Mouse (Mus musculus): Measurements from ENCODE around the gene Shpk. TPM values are rescaled to one million over a fixed set of nuclear protein-coding genes. Genes with fewer than 3 reads are reported as not detected.

Gene Shpk
- polyA plus RNA-seq, 1 experiment from 2014 or later = 1.6 TPM

DNA sequence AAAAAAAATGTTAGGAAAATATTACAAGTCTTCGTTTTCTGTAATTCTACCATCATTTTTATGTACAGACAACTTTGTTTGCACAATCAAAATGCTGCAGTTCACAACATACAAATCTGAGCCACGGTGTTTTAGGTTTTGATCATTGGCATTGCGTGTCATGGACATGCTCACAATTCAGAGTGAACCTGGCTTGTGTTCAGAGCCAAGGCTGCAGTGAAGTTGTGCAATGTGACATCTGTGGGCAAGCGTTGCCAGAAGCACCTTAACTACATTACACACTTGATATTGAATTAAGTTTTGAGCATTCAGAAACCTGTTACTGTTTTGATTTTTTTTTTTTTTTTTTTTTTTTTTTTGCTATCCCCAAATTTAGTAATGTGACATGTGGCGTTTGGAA is 30.8 kb downstream of the Shpk start:
- WGBS = 90% methylated on average over 5 of the region's 5 CpGs
- Histone ChIP-seq H3K27ac (ENCODE audit: low read depth, low read length) (no peak overlapping the region), H3K4me2 (ENCODE audit: low read depth) (no peak overlapping the region), H3K9ac (ENCODE audit: low read length) (no peak overlapping the region), H3K9me3 (ENCODE audit: control insufficient read depth, low read length) (no peaks in the 10 kb centered on the region), H3K4me3 (ENCODE audit: low read depth, low read length) (no peak overlapping the region), H3K27me3 (ENCODE audit: control insufficient read depth, insufficient read depth, low read length) (no peaks in the 10 kb centered on the region), H3K36me3 (ENCODE audit: control insufficient read depth, insufficient read depth, low read length) (no peaks in the 10 kb centered on the region), H3K4me1 (ENCODE audit: control insufficient read depth, insufficient read depth, low read length) (no peaks in the 10 kb centered on the region)
- DNase-seq (ENCODE audit: low spot score) = no peak
- no peak for ATAC-seq (ENCODE audit: insufficient read depth, low FRiP score, low TSS enrichment)

DNA sequence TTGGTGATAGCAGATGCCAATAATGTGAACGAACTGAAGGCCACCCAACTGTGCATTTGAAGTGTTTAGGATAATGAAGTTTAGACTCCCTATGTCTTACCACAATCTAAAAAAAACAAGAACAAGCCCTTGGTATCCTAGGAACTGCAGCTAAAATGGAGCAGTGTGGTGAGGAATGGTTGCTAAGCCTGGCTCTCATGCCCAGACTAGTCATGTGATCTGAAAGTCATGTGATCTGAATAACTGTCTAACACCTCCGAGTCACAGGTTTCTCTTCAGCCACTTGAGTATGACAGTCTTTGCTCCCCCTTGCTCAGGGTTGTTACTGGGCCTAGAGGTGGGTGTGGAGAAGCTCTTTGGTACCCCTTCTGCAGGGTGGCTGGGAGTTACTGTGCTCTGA is 33.3 kb downstream of the Shpk start:
- WGBS = 69% methylated on average over 2 of the region's 2 CpGs
- Histone ChIP-seq H3K36me3 (ENCODE audit: control insufficient read depth, insufficient read depth, low read length) (no peaks in the 10 kb centered on the region), H3K27me3 (ENCODE audit: control insufficient read depth, insufficient read depth, low read length) (no peaks in the 10 kb centered on the region), H3K9ac (ENCODE audit: low read length) (no peak overlapping the region), H3K27ac (ENCODE audit: low read depth, low read length) (no peak overlapping the region), H3K4me1 (ENCODE audit: control insufficient read depth, insufficient read depth, low read length) (no peaks in the 10 kb centered on the region), H3K4me2 (ENCODE audit: low read depth) (no peak overlapping the region), H3K9me3 (ENCODE audit: control insufficient read depth, low read length) (no peaks in the 10 kb centered on the region), H3K4me3 (ENCODE audit: low read depth, low read length) (no peak overlapping the region)
- no peak for DNase-seq (ENCODE audit: low spot score)
- no peak for ATAC-seq (ENCODE audit: insufficient read depth, low FRiP score, low TSS enrichment)

DNA sequence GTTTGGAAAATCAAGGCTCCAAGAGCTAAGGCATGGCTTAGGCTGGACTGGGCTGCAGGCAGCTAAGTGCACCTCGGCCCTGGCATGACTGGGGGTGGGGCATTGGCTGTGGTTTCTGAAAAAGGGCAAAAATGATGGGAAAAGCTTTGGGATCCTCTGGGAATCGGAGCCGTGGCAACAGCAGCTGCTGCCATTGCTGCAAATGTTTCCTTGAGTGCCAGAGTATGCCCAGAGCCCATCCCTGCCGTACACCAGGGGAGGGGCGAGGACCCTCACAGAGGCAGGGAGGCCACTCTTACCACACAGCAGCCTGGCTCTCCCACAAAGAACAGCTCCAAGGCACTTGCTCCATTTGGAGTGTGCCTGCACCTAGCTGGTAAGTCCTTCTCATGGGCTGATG is 34.7 kb downstream of the Shpk start, which contains the start of gene Trpv1:
Gene Trpv1, plus strand, starts transcription at position 301 of the 400 bp plus-strand sequence.
- H3K4me3 ChIP-seq (ENCODE audit: low read depth, low read length) = no peak within 1 kb of the TSS
- 82% methylated on average over 5 of the region's 5 CpGs for WGBS

DNA sequence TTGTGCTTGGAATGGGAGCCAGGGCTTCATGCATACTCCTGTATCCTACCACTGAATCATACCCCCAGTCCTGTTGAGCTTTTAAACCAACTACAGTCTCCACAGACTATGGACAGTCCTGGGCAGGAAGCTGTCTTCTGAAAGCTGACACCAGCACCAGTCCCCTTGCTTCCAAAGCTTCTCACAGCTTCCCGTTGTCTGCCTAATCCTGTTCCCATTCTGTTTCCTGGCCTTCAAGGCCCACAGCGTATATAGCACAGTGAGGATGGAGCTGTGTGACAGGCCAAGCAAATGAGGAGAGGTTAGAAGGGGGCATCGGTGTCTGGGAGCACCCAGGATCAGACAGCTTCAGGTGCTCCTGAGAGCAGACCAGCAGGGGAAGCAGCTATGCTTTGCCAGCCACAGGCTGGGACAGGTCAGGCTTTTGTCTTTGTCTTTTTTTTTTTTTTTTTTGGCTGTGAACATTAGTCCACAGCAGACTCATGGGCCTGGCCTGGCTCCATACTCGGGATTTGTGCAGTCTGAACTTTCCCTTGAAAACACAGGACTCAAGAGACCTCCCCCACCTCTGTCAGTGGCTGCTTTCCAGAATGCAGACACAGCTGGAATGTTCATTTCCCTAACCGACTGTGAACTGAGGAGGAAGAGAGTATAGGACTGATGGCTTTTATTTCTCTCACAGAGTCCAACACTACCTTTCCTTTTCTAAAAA is 36.9 kb downstream of the Shpk start:
- Histone ChIP-seq H3K4me1 (ENCODE audit: control insufficient read depth, insufficient read depth, low read length) (no peaks in the 10 kb centered on the region), H3K27me3 (ENCODE audit: control insufficient read depth, insufficient read depth, low read length) (no peaks in the 10 kb centered on the region), H3K36me3 (ENCODE audit: control insufficient read depth, insufficient read depth, low read length) (no peaks in the 10 kb centered on the region), H3K27ac (ENCODE audit: low read depth, low read length) (no peak overlapping the region), H3K9ac (ENCODE audit: low read length) (no peak overlapping the region), H3K4me3 (ENCODE audit: low read depth, low read length) (no peak overlapping the region), H3K9me3 (ENCODE audit: control insufficient read depth, low read length) (no peaks in the 10 kb centered on the region), H3K4me2 (ENCODE audit: low read depth) (no peak overlapping the region)
- 47% methylated on average over 5 of the region's 5 CpGs for WGBS
- ATAC-seq (ENCODE audit: insufficient read depth, low FRiP score, low TSS enrichment) (no peak), DNase-seq (ENCODE audit: low spot score) (no peak)

More for the DNA sequence above, 34.7 kb downstream of the Shpk start, which contains the start of gene Trpv1:
- H3K4me2 ChIP-seq (ENCODE audit: low read depth) = no peak within 1 kb of the TSS
- H3K9me3 ChIP-seq (ENCODE audit: control insufficient read depth, low read length) = no peaks in the 10 kb centered on the region
- ATAC-seq (ENCODE audit: insufficient read depth, low FRiP score, low TSS enrichment) (no peak), DNase-seq (ENCODE audit: low spot score) (no peak)
- no peak within 1 kb of the TSS for H3K27ac ChIP-seq (ENCODE audit: low read depth, low read length)
- no peaks in the 10 kb centered on the region for H3K4me1 ChIP-seq (ENCODE audit: control insufficient read depth, insufficient read depth, low read length)
- no peaks in the 10 kb centered on the region for H3K36me3 ChIP-seq (ENCODE audit: control insufficient read depth, insufficient read depth, low read length)
- no peak within 1 kb of the TSS for H3K9ac ChIP-seq (ENCODE audit: low read length)
- H3K27me3 ChIP-seq (ENCODE audit: control insufficient read depth, insufficient read depth, low read length) = no peaks in the 10 kb centered on the region

DNA sequence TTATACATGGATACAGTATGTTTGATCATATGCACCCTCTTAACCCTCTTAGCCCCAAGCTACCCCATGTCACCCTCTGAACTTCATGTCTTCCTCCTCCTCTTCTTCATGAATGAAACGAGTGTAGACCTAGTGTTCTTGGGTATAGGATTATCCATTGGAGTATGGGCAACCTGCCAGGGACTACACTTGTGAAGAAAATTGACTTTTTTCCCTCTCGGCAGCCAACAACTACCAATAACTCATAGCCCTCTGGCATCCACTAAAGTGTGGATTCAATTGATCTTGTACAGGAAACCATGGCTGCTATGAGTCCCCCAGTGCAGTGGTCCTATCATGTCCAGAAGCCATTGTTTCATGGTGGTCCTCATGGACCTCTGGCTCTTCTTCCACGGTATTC is 37.5 kb downstream of the Shpk start:
- Histone ChIP-seq H3K4me1 (ENCODE audit: control insufficient read depth, insufficient read depth, low read length) (no peaks in the 10 kb centered on the region), H3K4me3 (ENCODE audit: low read depth, low read length) (no peak overlapping the region), H3K36me3 (ENCODE audit: control insufficient read depth, insufficient read depth, low read length) (no peaks in the 10 kb centered on the region), H3K9me3 (ENCODE audit: control insufficient read depth, low read length) (no peaks in the 10 kb centered on the region), H3K9ac (ENCODE audit: low read length) (no peak overlapping the region), H3K27ac (ENCODE audit: low read depth, low read length) (no peak overlapping the region), H3K27me3 (ENCODE audit: control insufficient read depth, insufficient read depth, low read length) (no peaks in the 10 kb centered on the region), H3K4me2 (ENCODE audit: low read depth) (no peak overlapping the region)
- ATAC-seq (ENCODE audit: insufficient read depth, low FRiP score, low TSS enrichment) = no peak
- no peak for DNase-seq (ENCODE audit: low spot score)
- 73% methylated on average over 3 of the region's 3 CpGs for WGBS

DNA sequence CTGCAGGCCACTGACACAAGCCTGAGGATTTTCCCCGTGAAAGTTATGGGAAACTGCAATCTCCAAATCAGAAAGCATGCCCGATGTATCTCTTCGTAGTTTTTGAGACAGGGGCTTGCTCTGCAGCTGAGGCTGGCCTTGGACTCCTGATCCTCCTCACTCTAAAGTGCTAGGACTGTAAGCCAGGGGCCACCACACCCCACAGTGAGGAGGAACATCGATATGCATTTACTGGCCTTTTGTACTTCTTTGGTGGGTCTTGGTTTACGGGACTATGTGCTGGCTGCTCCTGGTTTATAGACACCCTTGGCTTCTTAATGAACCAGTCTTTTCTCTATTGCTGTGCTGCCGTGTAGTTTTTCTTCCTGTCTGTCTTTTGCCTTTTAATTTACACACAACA is 42.9 kb downstream of the Shpk start:
- Histone ChIP-seq H3K27me3 (ENCODE audit: control insufficient read depth, insufficient read depth, low read length) (no peaks in the 10 kb centered on the region), H3K9ac (ENCODE audit: low read length) (no peak overlapping the region), H3K27ac (ENCODE audit: low read depth, low read length) (no peak overlapping the region), H3K4me2 (ENCODE audit: low read depth) (no peak overlapping the region), H3K36me3 (ENCODE audit: control insufficient read depth, insufficient read depth, low read length) (no peaks in the 10 kb centered on the region), H3K4me3 (ENCODE audit: low read depth, low read length) (no peak overlapping the region), H3K4me1 (ENCODE audit: control insufficient read depth, insufficient read depth, low read length) (no peaks in the 10 kb centered on the region), H3K9me3 (ENCODE audit: control insufficient read depth, low read length) (no peaks in the 10 kb centered on the region)
- DNase-seq (ENCODE audit: low spot score) (no peak), ATAC-seq (ENCODE audit: insufficient read depth, low FRiP score, low TSS enrichment) (no peak)
- WGBS = 91% methylated on average over 6 of the region's 6 CpGs

DNA sequence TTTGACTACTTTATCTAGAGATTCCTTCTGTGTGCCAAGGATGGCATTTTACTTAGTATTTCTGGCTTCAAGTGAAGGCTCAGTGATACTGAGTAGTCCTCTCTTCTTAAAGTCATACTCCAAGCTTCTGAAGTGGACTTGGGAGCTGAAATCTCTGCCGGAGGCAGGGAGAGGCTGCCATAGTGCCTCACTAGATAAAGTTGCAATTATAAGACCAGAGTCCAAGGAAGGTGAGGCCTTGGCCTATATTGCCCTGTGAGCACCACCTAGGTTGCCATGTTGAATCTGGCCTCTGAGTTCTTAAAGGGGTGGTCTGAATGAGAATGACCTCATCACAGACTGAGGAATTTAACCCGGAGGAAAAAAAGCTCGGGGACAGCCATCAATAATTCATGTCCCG is 43.5 kb downstream of the Shpk start:
- DNase-seq (ENCODE audit: low spot score) = no peak
- H3K4me2 ChIP-seq (ENCODE audit: low read depth) = no peak overlapping the region
- no peak overlapping the region for H3K4me3 ChIP-seq (ENCODE audit: low read depth, low read length)
- H3K27ac ChIP-seq (ENCODE audit: low read depth, low read length) = no peak overlapping the region
- no peak for ATAC-seq (ENCODE audit: insufficient read depth, low FRiP score, low TSS enrichment)
- no peaks in the 10 kb centered on the region for H3K9me3 ChIP-seq (ENCODE audit: control insufficient read depth, low read length)
- 88% methylated on average over 4 of the region's 4 CpGs for WGBS
- no peak overlapping the region for H3K9ac ChIP-seq (ENCODE audit: low read length)
- no peaks in the 10 kb centered on the region for H3K27me3 ChIP-seq (ENCODE audit: control insufficient read depth, insufficient read depth, low read length)
- no peaks in the 10 kb centered on the region for H3K36me3 ChIP-seq (ENCODE audit: control insufficient read depth, insufficient read depth, low read length)
- H3K4me1 ChIP-seq (ENCODE audit: control insufficient read depth, insufficient read depth, low read length) = no peaks in the 10 kb centered on the region

DNA sequence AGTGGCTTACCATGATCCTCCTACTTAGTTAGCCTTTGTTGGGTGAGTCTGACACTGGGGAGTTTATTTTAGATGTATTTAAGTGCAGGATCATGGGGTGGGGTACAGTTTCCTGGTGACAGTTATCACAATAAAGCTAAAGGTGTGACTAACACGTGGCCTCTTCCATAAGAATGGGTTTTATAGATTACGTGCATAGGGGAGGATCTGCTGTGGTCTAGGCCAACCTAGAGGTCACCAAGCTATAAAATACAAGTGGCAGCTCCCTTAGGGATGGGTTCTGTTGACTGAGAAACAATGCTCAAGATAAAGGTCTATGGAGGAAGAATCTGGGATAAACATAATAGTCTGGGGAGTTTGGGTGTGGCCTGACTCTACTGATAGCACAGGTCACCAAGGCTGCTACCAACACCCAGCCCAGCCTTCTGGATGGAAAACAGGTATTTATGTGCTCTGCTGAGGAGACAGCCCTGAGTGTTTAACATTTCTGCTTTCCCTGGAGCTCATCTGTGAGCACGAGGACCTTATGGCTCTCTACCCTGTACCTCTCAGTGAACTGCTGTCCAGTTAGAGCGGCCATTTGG is 58.2 kb downstream of the Shpk start:
- Histone ChIP-seq H3K4me3 (ENCODE audit: low read depth, low read length) (no peak overlapping the region), H3K4me1 (ENCODE audit: control insufficient read depth, insufficient read depth, low read length) (no peaks in the 10 kb centered on the region), H3K9ac (ENCODE audit: low read length) (no peak overlapping the region), H3K9me3 (ENCODE audit: control insufficient read depth, low read length) (no peaks in the 10 kb centered on the region), H3K36me3 (ENCODE audit: control insufficient read depth, insufficient read depth, low read length) (no peaks in the 10 kb centered on the region), H3K27ac (ENCODE audit: low read depth, low read length) (no peak overlapping the region), H3K27me3 (ENCODE audit: control insufficient read depth, insufficient read depth, low read length) (no peaks in the 10 kb centered on the region), H3K4me2 (ENCODE audit: low read depth) (no peak overlapping the region)
- no peak for DNase-seq (ENCODE audit: low spot score)
- WGBS = 77% methylated on average over 4 of the region's 4 CpGs
- no peak for ATAC-seq (ENCODE audit: insufficient read depth, low FRiP score, low TSS enrichment)

DNA sequence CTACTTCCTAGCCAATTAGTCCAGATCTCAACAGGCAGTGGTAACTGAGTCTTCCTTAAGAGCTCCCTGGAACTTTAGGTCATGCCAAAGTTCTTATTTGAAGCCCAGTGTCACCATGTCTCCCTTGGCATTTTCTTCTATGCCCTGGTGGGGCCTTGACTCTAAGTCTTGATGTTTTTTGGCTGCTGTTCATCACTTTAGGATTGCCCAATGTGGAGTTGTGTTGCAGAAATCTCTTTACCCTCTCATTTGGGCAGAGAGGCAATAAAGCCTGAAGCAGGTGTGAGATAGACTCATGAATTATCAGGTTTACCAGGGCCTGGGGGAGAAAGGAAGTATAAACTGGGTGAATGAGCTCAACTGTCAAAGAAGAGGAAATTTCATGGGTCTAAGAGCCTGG is 59.4 kb downstream of the Shpk start:
- no peak for DNase-seq (ENCODE audit: low spot score)
- Histone ChIP-seq H3K27me3 (ENCODE audit: control insufficient read depth, insufficient read depth, low read length) (no peaks in the 10 kb centered on the region), H3K4me2 (ENCODE audit: low read depth) (no peak overlapping the region), H3K4me1 (ENCODE audit: control insufficient read depth, insufficient read depth, low read length) (no peaks in the 10 kb centered on the region), H3K9ac (ENCODE audit: low read length) (no peak overlapping the region), H3K9me3 (ENCODE audit: control insufficient read depth, low read length) (no peaks in the 10 kb centered on the region), H3K36me3 (ENCODE audit: control insufficient read depth, insufficient read depth, low read length) (no peaks in the 10 kb centered on the region), H3K4me3 (ENCODE audit: low read depth, low read length) (no peak overlapping the region), H3K27ac (ENCODE audit: low read depth, low read length) (no peak overlapping the region)
- ATAC-seq (ENCODE audit: insufficient read depth, low FRiP score, low TSS enrichment) = no peak
